Mouse (Mus musculus) limb, embryonic 14.5 days (tissue): ENCODE measurements around the gene Ccdc86. TPM values are rescaled to one million over a fixed set of nuclear protein-coding genes. Genes with fewer than 3 reads are reported as not detected.

Source experiments
- ATAC-seq: fragments of 200-750 bp; cut with Nextera tagmentation; 2 replicates; pipeline ENCODE4 v1.8.0; 2017; ENCODE audit warnings: low read depth, moderate number of reproducible peaks, moderate TSS enrichment; ENCODE audit not compliant: low FRiP score
- DNase-seq: peaks from one replicate; pipeline ENCODE4 v3.0.0-alpha.2; 2015; ENCODE audit warnings: low spot score
- H3K27ac ChIP-seq: fragments of 300-500 bp; sonication (generic); replicated peaks from 2 replicates; pipeline ENCODE4 v1.5.1; 2014; ENCODE audit warnings: low read depth, mild to moderate bottlenecking, low read length, moderate library complexity, mixed read lengths
- H3K27me3 ChIP-seq: fragments of 300-500 bp; sonication (generic); 2 replicates; pipeline ENCODE4 v1.6.1; 2014; ENCODE audit warnings: low read length, mixed read lengths; ENCODE audit not compliant: control insufficient read depth, insufficient read depth
- H3K36me3 ChIP-seq: fragments of 300-500 bp; sonication (generic); 2 replicates; pipeline ENCODE4 v1.6.1; 2014; ENCODE audit warnings: mild to moderate bottlenecking, low read length, moderate library complexity, mixed read lengths; ENCODE audit not compliant: control insufficient read depth, insufficient read depth
- H3K4me1 ChIP-seq: fragments of 300-500 bp; sonication (generic); 2 replicates; pipeline ENCODE4 v1.6.1; 2014; ENCODE audit warnings: antibody characterized with exemption, low read length, mixed read lengths; ENCODE audit not compliant: control insufficient read depth, insufficient read depth
- H3K4me2 ChIP-seq: fragments of 300-500 bp; sonication (generic); replicated peaks from 2 replicates; pipeline ENCODE4 v1.6.1; 2014; ENCODE audit warnings: low read depth, mild to moderate bottlenecking, low read length, moderate library complexity; ENCODE audit not compliant: severe bottlenecking
- H3K4me3 ChIP-seq: fragments of 300-500 bp; sonication (generic); replicated peaks from 2 replicates; pipeline ENCODE4 v1.5.1; 2014; ENCODE audit warnings: low read length
- H3K9ac ChIP-seq: fragments of 300-500 bp; sonication (generic); 2 replicates; pipeline ENCODE4 v1.6.1; 2014; ENCODE audit warnings: mild to moderate bottlenecking, low read depth, low read length, moderate library complexity; ENCODE audit not compliant: severe bottlenecking
- H3K9me3 ChIP-seq: fragments of 300-500 bp; sonication (generic); 2 replicates; pipeline ENCODE4 v1.6.1; 2016; ENCODE audit warnings: low read length; ENCODE audit not compliant: control insufficient read depth
- POLR2A ChIP-seq: fragments of 200-500 bp; IDR thresholded peaks from 2 replicates; pipeline ENCODE4 v1.8.0; 2012; ENCODE audit warnings: inconsistent platforms, mild to moderate bottlenecking, moderate library complexity, borderline replicate concordance; ENCODE audit not compliant: insufficient read depth, insufficient read length; ENCODE audit errors: extremely low read depth
- WGBS: fragments of 180-500 bp; shearing (Covaris S2); extraction: QIAGEN DNeasy Blood & Tissue Kit; methylation state at CpG from one replicate; pipeline ENCODE4 v1.1.7; 2014; 5-methylcytosine and 5-hydroxymethylcytosine counted together
- polyA plus RNA-seq, 2 experiments: library from polyadenylated mRNA; depleted of rRNA in 1 of 2; stranded (reverse) in 1 of 2; unstranded in 1 of 2; fragments of >200 nt; fragmentation: Nextera tagmentation in 1 of 2; extraction: Ambion mirVana in 1 of 2; gene quantifications; 2 replicates each; pipeline versions ENCODE4 v1.2.1 to v1.2.3; 2012 to 2014

Gene Ccdc86
- polyA plus RNA-seq, 2 experiments: 10.3 to 22.4 TPM

GRCm38 (mm10) chr19:10968578-10968977 lies 19.5 kb upstream of the Ccdc86 start:
- Histone ChIP-seq H3K4me1 (no peaks in the 10 kb centered on the region), H3K4me3 (no peak overlapping the region), H3K27ac (no peak overlapping the region), H3K27me3 (0 out of 2 replicates have a peak, but pooled peaks cover 4% of the 10 kb centered on the region), H3K36me3 (no peaks in the 10 kb centered on the region), H3K9me3 (no peaks in the 10 kb centered on the region), H3K4me2 (no peak overlapping the region), H3K9ac (no peak overlapping the region)
- no peak for ATAC-seq
- DNase-seq: no peak
- 91% methylated on average over 7 of the region's 7 CpGs for WGBS
- TF ChIP-seq POLR2A: no peak

GRCm38 (mm10) chr19:10965721-10966120 lies 16.7 kb upstream of the Ccdc86 start:
- Histone ChIP-seq H3K4me3 (no peak overlapping the region), H3K9me3 (no peaks in the 10 kb centered on the region), H3K36me3 (no peaks in the 10 kb centered on the region), H3K4me1 (no peaks in the 10 kb centered on the region), H3K9ac (no peak overlapping the region), H3K27ac (no peak overlapping the region), H3K4me2 (no peak overlapping the region), H3K27me3 (0 out of 2 replicates have a peak, but pooled peaks cover 4% of the 10 kb centered on the region)
- DNase-seq (no peak), ATAC-seq (no peak)
- no peak for TF ChIP-seq POLR2A
- WGBS: 91% methylated on average over 7 of the region's 7 CpGs

- DNase-seq: no peak
- no peak overlapping the region for H3K4me2 ChIP-seq
- H3K27me3 ChIP-seq: 0 out of 2 replicates have a peak, but pooled peaks cover 3% of the 10 kb centered on the region
- no peak overlapping the region for H3K27ac ChIP-seq
- H3K4me1 ChIP-seq: no peaks in the 10 kb centered on the region
- no peak overlapping the region for H3K9ac ChIP-seq
- no peak overlapping the region for H3K4me3 ChIP-seq
- H3K36me3 ChIP-seq: no peaks in the 10 kb centered on the region
- no peaks in the 10 kb centered on the region for H3K9me3 ChIP-seq
- no peak for ATAC-seq
- WGBS: 37% methylated on average over 12 of the region's 12 CpGs
- no peak for TF ChIP-seq POLR2A
Observed at GRCm38 (mm10) chr19:10959978-10960346, 10.9 kb upstream of the Ccdc86 start.

- no peak for TF ChIP-seq POLR2A
- Histone ChIP-seq H3K9me3 (no peaks in the 10 kb centered on the region), H3K27ac (no peak overlapping the region), H3K4me3 (no peak overlapping the region), H3K9ac (no peak overlapping the region), H3K27me3 (no peaks in the 10 kb centered on the region), H3K4me2 (no peak overlapping the region), H3K4me1 (no peaks in the 10 kb centered on the region), H3K36me3 (no peaks in the 10 kb centered on the region)
- WGBS: 34% methylated on average over 11 of the region's 11 CpGs
- ATAC-seq: peak; percentile 87
- DNase-seq: peak; percentile 87
Observed at GRCm38 (mm10) chr19:10959085-10959977, 10.3 kb upstream of the Ccdc86 start.

- peak; percentile 73 for ATAC-seq
- Histone ChIP-seq H3K4me3 (no peak overlapping the region), H3K4me2 (no peak overlapping the region), H3K36me3 (no peaks in the 10 kb centered on the region), H3K27ac (no peak overlapping the region), H3K9ac (no peak overlapping the region), H3K4me1 (peaks cover 11% of the 10 kb centered on the region), H3K9me3 (no peaks in the 10 kb centered on the region), H3K27me3 (no peaks in the 10 kb centered on the region)
- DNase-seq: peak; percentile 59
- no peak for TF ChIP-seq POLR2A
- 67% methylated on average over 11 of the region's 11 CpGs for WGBS
Observed at GRCm38 (mm10) chr19:10952021-10952939, 3.2 kb upstream of the Ccdc86 start.
